Mouse (Mus musculus): Measurements from ENCODE around the gene Poll. TPM values are rescaled to one million over a fixed set of nuclear protein-coding genes. Genes with fewer than 3 reads are reported as not detected.

Gene Poll
- polyA plus RNA-seq, 1 experiment from 2014 or later = 12.5 TPM

DNA sequence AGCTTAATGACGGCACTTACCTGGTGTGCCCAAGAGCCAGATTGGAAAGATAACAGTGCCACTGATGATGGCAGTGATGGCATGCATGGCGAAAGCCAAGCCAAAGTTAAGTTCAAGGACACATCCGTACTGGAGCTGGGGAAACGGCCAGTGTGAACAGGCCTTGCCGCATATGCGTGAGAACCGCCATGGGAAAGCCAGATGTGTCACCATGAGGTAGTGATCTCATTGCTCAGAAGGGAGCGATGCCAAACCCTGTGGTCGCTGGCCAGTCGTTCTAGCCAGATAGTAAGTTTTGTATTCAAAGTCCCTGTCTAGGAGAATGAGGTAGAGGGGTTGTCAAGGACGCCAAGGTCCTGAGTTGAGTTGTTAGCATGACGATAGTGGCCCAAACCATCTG is 44.1 kb downstream of the Poll start:
- H3K27ac ChIP-seq = no peak overlapping the region
- no peak overlapping the region for H3K4me3 ChIP-seq (replicated peaks; ENCODE audit: low read depth, low read length)
- no peaks in the 10 kb centered on the region for H3K27me3 ChIP-seq (ENCODE audit: insufficient read depth, low read length)
- no peaks in the 10 kb centered on the region for H3K4me1 ChIP-seq (replicated peaks; ENCODE audit: insufficient read depth, low read length)
- no peak overlapping the region for H3K9ac ChIP-seq (ENCODE audit: low read depth, low read length)
- H3K36me3 ChIP-seq (ENCODE audit: insufficient read depth, low read length) = peaks cover 42% of the 10 kb centered on the region
- no peaks in the 10 kb centered on the region for H3K9me3 ChIP-seq (replicated peaks; ENCODE audit: low read length)
- no peak for TF ChIP-seq CTCF (IDR thresholded peaks at IDR 0.05; ENCODE audit: low read depth)
- no peak for ATAC-seq (replicated peaks; ENCODE audit: low FRiP score, low read depth)
- no peak overlapping the region for H3K4me2 ChIP-seq (ENCODE audit: low read length)
- no peak for DNase-seq (ENCODE audit: low spot score)
- WGBS = 94% methylated on average over 12 of the region's 12 CpGs

DNA sequence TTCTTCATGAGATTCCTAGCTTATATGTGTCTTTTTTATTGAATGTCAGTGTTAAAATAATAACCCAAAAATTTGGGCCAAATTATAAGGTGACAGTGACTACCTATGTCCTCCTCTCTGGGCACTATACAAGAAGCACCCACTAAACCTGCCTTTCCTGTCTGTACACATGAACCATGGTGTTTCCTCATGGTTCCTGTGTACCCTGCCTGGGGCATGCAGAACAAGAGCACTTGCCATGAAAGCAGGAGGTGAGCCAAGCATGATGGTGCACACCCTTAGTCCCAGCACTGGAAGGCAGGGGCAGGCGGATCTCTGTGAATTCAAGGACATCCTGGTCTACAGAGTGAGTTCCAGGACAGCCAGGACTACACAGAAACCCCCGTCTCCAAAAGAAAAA is 45.0 kb downstream of the Poll start:
- Histone ChIP-seq H3K36me3 (ENCODE audit: insufficient read depth, low read length) (peaks cover 39% of the 10 kb centered on the region), H3K4me2 (ENCODE audit: low read length) (no peak overlapping the region), H3K4me1 (replicated peaks; ENCODE audit: insufficient read depth, low read length) (no peaks in the 10 kb centered on the region), H3K9me3 (replicated peaks; ENCODE audit: low read length) (no peaks in the 10 kb centered on the region), H3K9ac (ENCODE audit: low read depth, low read length) (no peak overlapping the region), H3K27ac (no peak overlapping the region), H3K27me3 (ENCODE audit: insufficient read depth, low read length) (no peaks in the 10 kb centered on the region), H3K4me3 (replicated peaks; ENCODE audit: low read depth, low read length) (no peak overlapping the region)
- ATAC-seq (replicated peaks; ENCODE audit: low FRiP score, low read depth) (no peak), DNase-seq (ENCODE audit: low spot score) (no peak)
- whole genome bisulfite sequencing = 92% methylated on average over 2 of the region's 2 CpGs
- TF ChIP-seq CTCF (IDR thresholded peaks at IDR 0.05; ENCODE audit: low read depth) = no peak

DNA sequence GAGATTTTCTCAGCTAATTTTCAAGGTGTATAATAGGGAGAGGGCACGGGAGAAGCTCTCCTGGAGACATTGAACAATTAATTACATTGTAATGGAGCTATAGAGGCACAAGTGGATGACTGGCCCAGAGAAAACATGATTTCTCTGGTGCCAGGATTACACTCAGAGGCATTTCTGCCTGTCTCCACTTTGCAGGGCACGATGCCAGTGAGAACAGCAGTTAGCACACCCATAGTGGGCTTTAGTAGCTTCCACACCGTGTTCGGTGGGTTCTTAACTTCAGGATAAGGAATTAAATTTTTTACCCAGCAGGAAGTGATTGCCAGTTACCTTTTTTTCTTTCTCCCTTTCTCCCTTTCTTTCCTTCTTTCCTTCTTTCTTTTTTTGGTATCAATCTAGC is 48.9 kb downstream of the Poll start:
- Histone ChIP-seq H3K27ac (no peak overlapping the region), H3K4me1 (replicated peaks; ENCODE audit: insufficient read depth, low read length) (no peaks in the 10 kb centered on the region), H3K36me3 (ENCODE audit: insufficient read depth, low read length) (peaks cover 20% of the 10 kb centered on the region), H3K9ac (ENCODE audit: low read depth, low read length) (no peak overlapping the region), H3K9me3 (replicated peaks; ENCODE audit: low read length) (no peaks in the 10 kb centered on the region), H3K27me3 (ENCODE audit: insufficient read depth, low read length) (no peaks in the 10 kb centered on the region), H3K4me3 (replicated peaks; ENCODE audit: low read depth, low read length) (no peak overlapping the region), H3K4me2 (ENCODE audit: low read length) (no peak overlapping the region)
- 80% methylated on average over 4 of the region's 4 CpGs for WGBS
- TF ChIP-seq CTCF (IDR thresholded peaks at IDR 0.05; ENCODE audit: low read depth) = no peak
- ATAC-seq (replicated peaks; ENCODE audit: low FRiP score, low read depth) = no peak
- DNase-seq (ENCODE audit: low spot score) = no peak

DNA sequence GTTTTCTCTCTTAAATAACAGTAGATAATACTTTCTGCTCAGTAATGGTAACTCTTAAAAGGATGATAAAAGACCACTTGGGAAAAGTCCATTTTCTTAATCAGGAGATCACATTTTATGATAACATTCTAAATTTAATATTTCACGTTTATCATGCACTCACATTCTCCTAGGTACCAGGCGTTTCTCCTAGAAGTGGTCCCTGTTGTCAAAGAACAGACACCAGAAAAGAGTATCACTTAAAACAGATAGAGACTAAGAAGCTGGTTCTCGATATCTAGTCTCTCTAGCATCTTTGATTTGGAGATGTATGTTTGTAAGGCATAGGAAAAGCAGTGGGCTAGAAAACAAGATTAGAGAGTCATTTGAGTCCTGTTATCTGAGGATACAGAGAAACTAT is 49.7 kb downstream of the Poll start:
- no peaks in the 10 kb centered on the region for H3K4me1 ChIP-seq (replicated peaks; ENCODE audit: insufficient read depth, low read length)
- no peaks in the 10 kb centered on the region for H3K9me3 ChIP-seq (replicated peaks; ENCODE audit: low read length)
- peaks cover 17% of the 10 kb centered on the region for H3K36me3 ChIP-seq (ENCODE audit: insufficient read depth, low read length)
- no peak for ATAC-seq (replicated peaks; ENCODE audit: low FRiP score, low read depth)
- no peak for DNase-seq (ENCODE audit: low spot score)
- H3K4me3 ChIP-seq (replicated peaks; ENCODE audit: low read depth, low read length) = no peak overlapping the region
- TF ChIP-seq CTCF (IDR thresholded peaks at IDR 0.05; ENCODE audit: low read depth) = no peak
- H3K9ac ChIP-seq (ENCODE audit: low read depth, low read length) = no peak overlapping the region
- no peak overlapping the region for H3K4me2 ChIP-seq (ENCODE audit: low read length)
- no peak overlapping the region for H3K27ac ChIP-seq
- H3K27me3 ChIP-seq (ENCODE audit: insufficient read depth, low read length) = no peaks in the 10 kb centered on the region
- WGBS = 75% methylated on average over 3 of the region's 3 CpGs

DNA sequence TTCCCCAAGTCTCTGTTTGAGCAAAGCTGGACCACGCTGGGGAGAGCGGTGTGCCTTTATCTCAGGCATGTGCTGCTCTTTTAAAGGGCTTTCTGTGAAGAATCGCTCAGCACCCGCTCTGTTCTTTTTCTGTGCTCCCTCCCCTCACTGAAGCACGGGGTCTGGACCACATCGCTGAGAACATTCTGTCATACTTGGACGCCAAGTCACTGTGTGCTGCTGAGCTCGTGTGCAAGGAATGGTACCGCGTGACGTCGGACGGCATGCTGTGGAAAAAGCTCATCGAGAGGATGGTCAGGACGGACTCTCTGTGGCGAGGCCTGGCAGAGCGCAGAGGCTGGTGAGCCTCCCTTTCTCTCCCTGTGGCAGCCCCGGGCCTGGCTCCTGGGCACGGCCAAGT is 52.8 kb downstream of the Poll start:
- Histone ChIP-seq H3K4me3 (replicated peaks; ENCODE audit: low read depth, low read length) (no peak overlapping the region), H3K9ac (ENCODE audit: low read depth, low read length) (no peak overlapping the region), H3K9me3 (replicated peaks; ENCODE audit: low read length) (no peaks in the 10 kb centered on the region), H3K27ac (no peak overlapping the region), H3K27me3 (ENCODE audit: insufficient read depth, low read length) (no peaks in the 10 kb centered on the region), H3K4me1 (replicated peaks; ENCODE audit: insufficient read depth, low read length) (no peaks in the 10 kb centered on the region), H3K4me2 (ENCODE audit: low read length) (no peak overlapping the region), H3K36me3 (ENCODE audit: insufficient read depth, low read length) (0 out of 2 replicates have a peak, but pooled peaks cover 4% of the 10 kb centered on the region)
- DNase-seq (ENCODE audit: low spot score) = no peak
- TF ChIP-seq CTCF (IDR thresholded peaks at IDR 0.05; ENCODE audit: low read depth) = no peak
- WGBS = 84% methylated on average over 19 of the region's 19 CpGs
- no peak for ATAC-seq (replicated peaks; ENCODE audit: low FRiP score, low read depth)

DNA sequence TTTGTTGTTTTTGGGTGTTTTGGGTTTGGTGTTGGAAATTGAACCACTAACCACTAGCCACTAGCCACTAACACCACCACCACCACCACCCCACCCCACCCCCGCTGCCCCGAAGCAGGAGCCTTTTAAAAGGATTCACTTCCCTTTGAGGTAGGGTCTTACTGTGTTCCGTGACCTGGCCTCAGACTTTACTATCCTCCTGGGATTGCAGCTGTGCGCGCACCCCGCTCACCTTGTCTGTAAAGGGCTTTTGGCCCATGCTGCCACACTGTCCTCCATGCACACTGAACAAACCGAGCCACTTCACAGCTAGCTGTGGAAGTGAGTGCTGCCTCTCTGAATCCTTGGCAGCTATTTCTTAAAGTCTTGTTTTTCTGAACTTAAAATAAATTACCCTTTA is 54.9 kb downstream of the Poll start:
- no peak overlapping the region for H3K4me3 ChIP-seq (replicated peaks; ENCODE audit: low read depth, low read length)
- ATAC-seq (replicated peaks; ENCODE audit: low FRiP score, low read depth) (no peak), DNase-seq (ENCODE audit: low spot score) (no peak)
- H3K4me2 ChIP-seq (ENCODE audit: low read length) = no peak overlapping the region
- no peaks in the 10 kb centered on the region for H3K4me1 ChIP-seq (replicated peaks; ENCODE audit: insufficient read depth, low read length)
- TF ChIP-seq CTCF (IDR thresholded peaks at IDR 0.05; ENCODE audit: low read depth) = no peak
- 0 out of 2 replicates have a peak, but pooled peaks cover 4% of the 10 kb centered on the region for H3K36me3 ChIP-seq (ENCODE audit: insufficient read depth, low read length)
- WGBS = 73% methylated on average over 7 of the region's 7 CpGs
- H3K27ac ChIP-seq = no peak overlapping the region
- H3K9me3 ChIP-seq (replicated peaks; ENCODE audit: low read length) = no peaks in the 10 kb centered on the region
- no peaks in the 10 kb centered on the region for H3K27me3 ChIP-seq (ENCODE audit: insufficient read depth, low read length)
- H3K9ac ChIP-seq (ENCODE audit: low read depth, low read length) = no peak overlapping the region

Other genes with a start within 250 kb of the Poll start
- gene Btrc, start 196.8 kb downstream of the Poll start, polyA plus RNA-seq (2015; fragmentation: Nextera tagmentation; extraction: Ambion mirVana) = 29.5 and 33.8 TPM in 2 replicates
- 48.6 and 49.2 TPM in 2 replicates for gene Gm17018, start 84 bp upstream of the Poll start, polyA plus RNA-seq (2015; fragmentation: Nextera tagmentation; extraction: Ambion mirVana)
- gene Fbxw4, start 99.8 kb upstream of the Poll start, polyA plus RNA-seq (2015; fragmentation: Nextera tagmentation; extraction: Ambion mirVana) = 4.8 and 5.9 TPM in 2 replicates
- gene Fgf8, start 182.4 kb upstream of the Poll start, polyA plus RNA-seq (2015; fragmentation: Nextera tagmentation; extraction: Ambion mirVana) = 20.8 and 24.2 TPM in 2 replicates
- 16.7 and 18.0 TPM in 2 replicates for gene Npm3, start 189.1 kb upstream of the Poll start, polyA plus RNA-seq (2015; fragmentation: Nextera tagmentation; extraction: Ambion mirVana)
- 32.8 and 33.0 TPM in 2 replicates for gene Mgea5, start 223.3 kb upstream of the Poll start, polyA plus RNA-seq (2015; fragmentation: Nextera tagmentation; extraction: Ambion mirVana)